Mouse (Mus musculus) heart, adult 11 months (tissue): ENCODE data around the gene Mrpl45.
A peak's percentile ranks its signal among the peaks of the same experiment; 100 is the strongest.

Source experiments
- DNase-seq: peaks from one replicate; pipeline ENCODE4 v3.0.0; 2022

The Mrpl45 gene

DNA sequence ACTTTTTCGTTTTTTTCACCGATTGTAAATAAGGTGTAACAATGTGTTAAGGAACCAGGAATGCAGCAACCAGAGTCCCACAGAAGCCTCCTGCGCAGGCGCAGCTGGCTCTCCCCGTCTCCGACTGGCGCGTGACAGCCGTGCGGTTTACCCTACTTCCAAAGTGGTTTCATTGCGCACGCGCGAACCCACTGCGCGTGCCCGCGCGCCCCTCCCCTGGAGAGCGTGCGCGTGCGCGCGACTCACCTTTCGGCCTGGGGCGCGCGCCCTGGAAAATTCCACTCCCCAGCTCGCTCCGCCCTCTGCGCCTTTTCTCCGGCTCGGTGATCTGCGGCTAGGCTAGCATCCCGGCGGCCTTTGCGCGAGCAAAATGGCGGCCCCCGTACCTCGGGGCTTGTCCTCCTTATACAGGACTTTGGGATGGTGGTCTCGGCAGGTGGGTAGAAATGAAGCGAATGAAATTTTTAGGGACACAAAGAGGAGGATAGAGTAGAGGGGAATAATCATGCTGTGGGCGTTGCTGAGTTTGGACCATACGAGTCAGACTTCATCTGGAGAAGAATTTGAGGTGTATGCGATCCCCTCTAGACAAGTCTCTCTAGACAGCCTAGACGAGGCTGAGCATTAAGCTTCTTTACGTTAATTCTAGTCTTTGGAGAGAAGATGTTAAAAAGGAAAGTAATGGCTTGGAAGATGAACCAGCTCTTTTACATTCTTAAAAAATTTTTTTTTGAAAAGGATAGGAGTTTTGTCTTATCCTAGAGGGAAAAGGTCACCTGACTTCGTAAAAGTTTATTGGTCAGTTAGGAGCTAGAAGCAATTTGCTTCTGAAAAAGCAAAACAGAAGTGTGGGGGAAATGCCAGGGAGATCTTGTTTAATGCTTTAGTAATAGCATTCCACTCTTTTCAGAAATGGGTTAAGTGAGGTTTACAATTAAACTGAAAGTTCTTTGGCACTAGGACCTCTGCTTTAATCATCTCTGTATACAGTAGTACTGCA lies at the start of gene Mrpl45:
TSS of gene Mrpl45 (plus strand) at position 213 of the 1,000 bp plus-strand sequence.
- peak; percentile 100 for DNase-seq

GRCm38 (mm10) chr11:97266544-97266943 lies 49.0 kb upstream of the Mrpl45 start:
- peak; percentile 10 for DNase-seq

GRCm38 (mm10) chr11:97270004-97270403 lies 45.5 kb upstream of the Mrpl45 start:
- peak; percentile 7 for DNase-seq

DNA sequence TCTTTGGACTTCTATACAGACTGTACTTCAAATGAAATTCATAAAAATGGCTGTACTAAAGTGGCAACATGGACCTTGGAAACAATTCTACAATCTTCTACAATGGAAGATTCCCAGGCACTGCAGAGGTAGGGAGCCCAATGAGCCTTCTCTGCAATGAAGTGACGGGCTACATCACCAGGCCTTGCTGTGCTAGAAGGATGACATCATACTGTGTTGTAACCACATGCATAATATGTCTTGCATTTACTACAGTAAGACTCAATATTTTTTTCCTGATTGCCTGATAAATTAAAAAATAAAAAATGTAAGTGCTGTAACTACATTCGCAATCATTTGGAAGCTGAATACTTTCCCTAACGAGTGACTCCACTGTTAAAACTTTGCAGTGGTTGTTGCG lies 42.7 kb upstream of the Mrpl45 start:
- DNase-seq, result peak; percentile 25

DNA sequence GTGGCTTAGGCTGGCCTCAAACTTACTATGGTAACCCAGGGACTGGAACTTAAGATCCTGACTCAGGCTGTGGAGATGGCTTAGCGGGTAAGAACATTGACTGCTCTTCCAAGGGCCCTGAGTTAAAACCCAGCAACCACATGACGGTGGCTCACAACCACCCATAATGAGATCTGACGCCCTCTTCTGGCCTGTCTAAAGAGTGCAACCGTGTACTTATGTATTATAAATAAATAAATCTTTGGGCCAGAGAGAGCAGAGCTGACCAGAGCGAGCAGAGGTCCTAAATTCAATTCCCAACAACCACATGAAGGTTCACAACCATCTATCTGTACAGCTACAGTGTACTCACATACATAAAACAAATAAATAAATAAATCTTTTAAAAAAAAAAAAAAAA lies 41.9 kb upstream of the Mrpl45 start:
- peak; percentile 33 for DNase-seq

GRCm38 (mm10) chr11:97274947-97275346 lies 40.6 kb upstream of the Mrpl45 start:
- DNase-seq, result peak; percentile 30

DNA sequence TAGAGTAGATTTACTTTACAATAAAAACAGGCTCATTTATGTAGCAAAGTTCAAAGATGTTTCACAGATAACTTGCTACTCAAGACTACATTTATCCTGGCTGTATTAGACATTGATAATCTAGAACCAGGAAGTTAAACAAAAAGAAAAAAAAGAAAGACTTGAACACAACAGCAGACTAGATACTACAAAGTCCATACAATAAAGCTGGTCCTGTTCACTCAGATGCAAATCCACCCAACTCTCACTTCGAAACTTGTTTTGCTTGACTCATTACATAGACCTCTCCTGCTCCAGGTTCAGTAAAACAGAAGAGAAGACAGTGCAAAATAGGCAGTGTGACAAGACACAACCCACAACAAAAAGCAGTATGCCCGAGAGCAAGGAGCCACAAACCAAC lies 40.2 kb upstream of the Mrpl45 start:
- DNase-seq, result peak; percentile 5

DNA sequence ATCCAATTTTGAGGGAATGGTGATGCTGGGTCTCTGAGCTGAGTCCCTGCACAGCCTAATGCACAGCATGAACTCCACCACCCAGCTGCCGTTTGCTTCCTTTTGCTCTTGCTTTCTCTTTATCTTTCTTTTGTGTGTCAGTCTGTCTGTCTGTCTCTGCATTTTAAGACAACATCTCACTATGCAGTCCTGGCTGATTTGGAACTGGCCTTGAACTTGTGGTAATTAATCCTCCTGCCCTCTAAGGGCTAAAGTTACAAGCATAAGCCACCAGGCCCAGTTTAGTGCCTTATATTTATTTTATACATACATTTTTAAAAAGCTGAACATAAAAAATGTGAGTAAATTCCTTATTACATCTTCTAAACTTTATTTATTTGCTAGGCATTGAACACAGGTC lies 39.5 kb upstream of the Mrpl45 start:
- peak; percentile 55 for DNase-seq

- peak; percentile 82 for DNase-seq
Observed at GRCm38 (mm10) chr11:97277166-97277565, 38.4 kb upstream of the Mrpl45 start.

- DNase-seq, result peak; percentile 55
Observed at GRCm38 (mm10) chr11:97278456-97278855, 37.1 kb upstream of the Mrpl45 start.

DNA sequence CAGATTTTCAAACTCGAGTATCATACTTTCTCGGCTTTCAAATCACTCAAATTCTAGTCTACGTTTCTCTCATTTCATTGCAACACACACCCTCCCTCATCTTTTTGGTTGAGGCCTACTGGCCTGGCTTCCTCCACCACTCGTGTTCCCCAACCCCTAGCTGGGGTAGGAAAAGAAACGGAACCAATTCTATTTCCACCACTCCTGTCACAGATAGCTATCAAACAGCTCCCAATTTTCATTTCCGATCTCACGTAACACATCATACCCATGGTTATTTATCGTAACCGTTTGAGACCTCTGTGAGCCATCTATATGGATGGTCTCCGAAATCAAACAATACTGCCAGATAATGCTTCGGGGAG lies 36.5 kb upstream of the Mrpl45 start:
- DNase-seq, result peak; percentile 83

GRCm38 (mm10) chr11:97279405-97280215 lies 35.9 kb upstream of the Mrpl45 start:
- peak; percentile 97 for DNase-seq

DNA sequence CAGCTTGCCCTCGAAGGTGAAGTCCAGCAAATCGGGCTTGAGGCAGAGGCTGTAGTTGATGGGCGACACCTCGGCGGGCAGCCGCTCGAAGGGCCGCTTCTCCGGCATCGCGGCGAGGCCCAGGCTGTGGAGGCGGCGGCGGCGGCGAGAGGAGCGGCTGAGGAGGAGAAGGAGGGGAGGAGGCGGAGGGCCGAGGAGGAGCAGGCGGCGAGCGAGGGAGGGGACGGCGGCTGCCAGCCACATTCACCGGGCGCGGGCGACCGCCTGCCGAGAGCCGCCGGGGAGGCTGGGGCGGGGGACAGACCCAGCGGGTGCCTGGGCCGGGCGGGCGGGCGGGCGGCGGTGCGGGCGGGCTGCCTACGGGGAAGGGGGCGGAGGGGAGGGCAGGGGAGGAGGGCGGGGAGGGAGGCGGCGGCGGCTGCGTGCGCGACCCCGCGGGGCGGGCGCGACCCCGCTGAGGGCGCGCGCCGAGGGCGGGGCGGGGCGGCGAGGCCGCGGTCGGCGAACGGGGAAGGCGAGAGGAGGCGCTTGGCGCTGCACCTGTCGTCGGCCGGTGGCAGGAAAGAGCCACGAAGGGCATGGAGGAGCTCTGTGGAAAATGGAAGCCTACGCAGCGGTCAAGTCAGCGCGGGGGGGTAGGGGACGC lies 35.2 kb upstream of the Mrpl45 start, which contains the start of gene Npepps:
TSS of gene Npepps (minus strand) at position 423 of the 646 bp plus-strand sequence.
- peak; percentile 98 for DNase-seq

GRCm38 (mm10) chr11:97282179-97282578 lies 33.3 kb upstream of the Mrpl45 start:
- DNase-seq, result no peak

- DNase-seq, result no peak
Observed at GRCm38 (mm10) chr11:97284854-97285253, 30.7 kb upstream of the Mrpl45 start.

GRCm38 (mm10) chr11:97285852-97286775 lies 29.4 kb upstream of the Mrpl45 start:
- no peak for DNase-seq

- no peak for DNase-seq
Observed at GRCm38 (mm10) chr11:97286973-97287372, 28.5 kb upstream of the Mrpl45 start.

GRCm38 (mm10) chr11:97287643-97288042 lies 27.9 kb upstream of the Mrpl45 start:
- DNase-seq, result no peak

- DNase-seq, result peak; percentile 97
Observed at GRCm38 (mm10) chr11:97289276-97290230, 26.0 kb upstream of the Mrpl45 start.

GRCm38 (mm10) chr11:97292731-97293130 lies 22.8 kb upstream of the Mrpl45 start:
- DNase-seq, result no peak

- DNase-seq, result peak; percentile 92
Observed at GRCm38 (mm10) chr11:97296542-97296941, 19.0 kb upstream of the Mrpl45 start.
